Mouse (Mus musculus): ENCODE results near the gene Clcn5. TPM values are rescaled to one million over a fixed set of nuclear protein-coding genes. Genes with fewer than 3 reads are reported as not detected.

Gene Clcn5
- total RNA-seq, 2 experiments from 2014 or later, result 8.6 to 8.8 TPM

DNA sequence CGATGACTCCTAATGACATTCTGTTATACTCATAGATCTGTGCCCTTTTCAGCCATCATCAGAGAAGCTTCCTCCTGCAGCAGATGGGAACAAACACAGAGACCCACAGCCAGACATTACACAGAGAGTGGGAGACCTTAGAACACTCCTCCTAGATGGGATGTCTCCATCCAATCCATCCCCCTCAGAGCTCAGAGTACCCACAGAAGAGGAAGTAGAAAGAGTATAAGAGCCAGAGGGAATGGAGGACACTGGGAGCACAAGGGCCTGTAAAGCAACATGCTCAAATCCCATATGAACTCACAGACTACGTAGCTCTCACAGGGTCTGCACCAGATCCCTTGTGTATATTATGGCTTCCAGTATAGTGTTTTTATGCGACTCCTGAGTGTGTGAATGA lies 115.6 kb downstream of the Clcn5 start:
- no peak for DNase-seq (ENCODE audit: low spot score in 2 of 2)

DNA sequence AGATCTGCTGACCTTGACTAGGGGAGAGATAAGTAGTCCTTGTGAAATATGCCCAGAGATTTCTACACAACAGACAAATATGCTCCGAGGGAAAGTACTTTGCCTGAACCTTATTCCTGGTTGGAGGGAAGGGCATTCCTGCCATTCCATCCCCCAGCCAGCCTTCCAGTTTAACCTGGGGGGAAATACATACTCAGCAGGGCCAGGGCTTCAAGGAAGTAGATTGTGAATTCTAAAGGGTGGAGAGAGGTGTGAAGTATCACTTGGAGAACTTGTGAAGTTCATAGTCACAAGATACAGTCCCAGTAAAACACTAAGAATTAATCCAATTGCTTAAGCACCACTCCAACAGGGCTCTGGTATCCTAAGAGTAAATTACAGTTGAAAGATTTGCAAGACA lies 121.3 kb downstream of the Clcn5 start:
- no peak for DNase-seq (ENCODE audit: low spot score in 2 of 2)

DNA sequence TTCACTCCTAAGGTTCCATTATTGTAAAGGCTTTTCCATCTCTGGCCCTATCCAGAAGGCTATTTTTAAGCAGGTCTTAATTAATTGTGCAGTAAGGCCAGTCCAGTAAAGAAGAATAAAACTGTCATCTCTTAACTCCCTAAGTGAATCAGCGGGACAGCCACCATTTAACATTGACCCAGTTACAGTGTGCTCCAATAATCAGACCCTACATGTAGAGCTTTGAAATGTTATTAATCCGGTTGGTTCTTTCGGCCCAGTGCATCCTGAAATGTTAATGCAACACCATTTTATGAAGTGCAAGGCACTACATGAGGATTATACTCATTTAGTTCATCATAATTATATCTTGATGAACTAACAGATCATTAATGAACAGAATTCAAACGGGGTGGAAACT lies 128.3 kb downstream of the Clcn5 start:
- DNase-seq (ENCODE audit: low spot score in 2 of 2), result no peak

DNA sequence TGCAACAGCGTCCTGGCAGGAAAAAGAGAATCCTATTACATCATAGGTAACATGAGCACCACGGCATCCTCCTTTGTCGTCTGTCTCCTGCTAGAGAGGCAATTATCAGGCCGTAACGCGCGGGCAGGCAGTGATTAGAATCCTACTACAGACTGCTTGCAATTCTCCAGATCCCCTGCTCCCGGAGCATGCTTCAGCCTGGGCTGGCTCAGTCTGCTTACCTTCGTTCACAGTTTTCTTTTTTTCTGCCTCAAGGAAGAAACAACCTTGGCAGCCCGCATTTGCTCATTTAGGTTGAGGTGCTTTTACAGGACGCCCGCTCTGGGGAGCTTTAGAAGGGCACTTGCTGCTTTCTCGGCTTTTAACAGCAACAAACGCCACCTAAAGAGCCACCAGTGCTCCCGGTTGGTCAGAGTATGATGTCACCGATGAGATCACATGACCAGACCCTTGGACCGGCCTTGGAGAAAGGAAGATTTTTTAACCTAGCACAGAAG lies 130.8 kb downstream of the Clcn5 start:
- DNase-seq (ENCODE audit: low spot score in 2 of 2), result peak; percentile 16 to 32

DNA sequence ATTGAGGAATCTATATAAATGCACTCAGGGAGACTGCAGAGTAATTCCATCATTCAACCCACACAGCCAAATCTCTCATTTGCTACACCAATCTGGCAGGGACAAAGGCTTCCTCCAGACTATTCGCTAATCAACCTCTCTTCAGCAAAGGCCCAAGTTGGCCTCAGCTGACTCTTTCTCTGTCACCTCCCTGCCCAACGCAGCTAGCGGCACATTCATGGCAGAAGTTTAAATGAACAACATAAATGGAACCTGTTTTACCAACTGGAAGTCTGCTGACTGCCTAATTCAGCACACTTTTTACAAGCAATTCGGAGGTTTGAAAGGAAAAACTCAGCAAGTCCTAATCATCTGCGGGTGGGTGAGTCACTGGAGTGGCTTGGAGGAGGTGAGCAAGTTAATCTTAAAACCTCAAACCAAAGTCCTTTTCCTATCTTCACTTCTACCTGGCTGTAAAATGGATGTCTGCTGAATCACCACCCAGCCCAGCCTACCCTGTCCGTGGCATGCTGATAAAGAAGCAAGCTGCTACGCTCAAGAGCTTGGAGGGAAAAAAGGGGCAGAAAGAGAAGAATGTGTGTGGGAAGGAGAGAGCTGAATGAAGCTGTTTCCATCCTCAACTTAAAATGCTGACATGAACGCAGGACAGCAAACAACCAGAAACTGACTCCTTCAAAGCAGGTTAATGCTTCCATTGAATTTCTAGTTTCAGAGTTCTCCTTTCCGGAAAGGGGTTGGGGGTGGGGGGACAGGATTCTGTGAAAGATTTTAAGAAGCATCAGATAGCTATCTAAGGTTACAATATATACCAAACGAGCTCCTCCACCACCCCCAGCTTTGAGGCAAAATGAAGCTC lies 131.5 kb downstream of the Clcn5 start:
- peak; percentile 1 to 8 for DNase-seq (ENCODE audit: low spot score in 2 of 2)

DNA sequence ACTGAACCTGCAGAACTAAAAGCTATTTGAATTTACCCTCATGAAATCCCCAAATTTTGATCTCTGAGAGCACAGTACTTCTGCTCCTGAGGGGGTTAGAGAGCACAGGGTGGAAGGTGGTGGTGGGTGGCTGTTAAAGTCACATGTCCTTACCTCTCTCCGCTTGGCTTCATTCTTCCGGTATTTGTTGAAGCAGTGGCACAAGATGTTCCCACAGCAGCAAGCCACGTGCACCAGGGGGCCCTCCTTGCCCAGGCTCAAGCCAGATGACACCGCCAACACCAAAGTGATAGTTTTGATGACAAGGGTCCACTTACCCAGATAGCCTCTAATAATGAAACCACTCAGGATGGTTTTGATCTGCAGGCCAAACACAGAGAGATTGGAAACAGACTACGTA lies 149.0 kb downstream of the Clcn5 start:
- no peak for DNase-seq (ENCODE audit: low spot score in 2 of 2)

DNA sequence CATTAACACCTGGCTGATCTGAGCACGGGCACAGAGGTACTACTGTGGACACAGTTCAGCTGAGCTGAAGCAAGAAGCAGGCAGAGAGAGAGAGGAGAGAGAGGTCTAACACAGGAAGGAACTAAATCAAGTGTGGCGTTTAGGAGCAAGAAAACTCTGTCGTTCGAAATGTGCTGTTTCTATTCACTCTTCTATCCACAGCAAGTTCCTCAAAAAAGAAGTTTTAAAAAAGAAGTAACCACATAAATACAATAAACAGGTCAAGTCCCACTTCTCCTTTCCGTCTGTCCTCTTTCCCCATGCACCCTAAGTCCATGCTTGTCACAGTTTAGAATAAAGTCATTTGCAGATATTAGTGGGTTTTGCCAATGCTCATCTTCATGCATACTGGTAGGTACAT lies 150.4 kb downstream of the Clcn5 start:
- DNase-seq (ENCODE audit: low spot score in 2 of 2), result no peak

DNA sequence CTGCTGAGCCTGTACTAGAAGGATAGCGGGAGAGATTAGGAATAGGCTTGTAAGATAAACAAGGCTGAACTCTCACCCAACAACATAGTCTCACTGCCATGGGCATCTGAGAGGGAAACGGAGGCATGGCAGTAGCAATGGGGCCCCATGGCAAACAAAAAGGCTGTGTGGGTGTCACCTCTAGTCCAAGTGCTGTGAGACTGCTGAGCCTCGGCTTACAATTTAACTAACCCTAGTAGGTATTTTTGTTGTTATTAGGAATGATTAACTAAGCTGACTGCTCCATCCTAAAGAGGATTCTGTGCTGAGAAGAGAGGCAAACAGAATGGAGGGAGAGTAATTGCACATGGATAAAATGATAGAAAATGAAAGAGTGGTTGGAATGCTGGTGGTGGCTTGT lies 161.2 kb downstream of the Clcn5 start:
- DNase-seq (ENCODE audit: low spot score in 2 of 2), result no peak

DNA sequence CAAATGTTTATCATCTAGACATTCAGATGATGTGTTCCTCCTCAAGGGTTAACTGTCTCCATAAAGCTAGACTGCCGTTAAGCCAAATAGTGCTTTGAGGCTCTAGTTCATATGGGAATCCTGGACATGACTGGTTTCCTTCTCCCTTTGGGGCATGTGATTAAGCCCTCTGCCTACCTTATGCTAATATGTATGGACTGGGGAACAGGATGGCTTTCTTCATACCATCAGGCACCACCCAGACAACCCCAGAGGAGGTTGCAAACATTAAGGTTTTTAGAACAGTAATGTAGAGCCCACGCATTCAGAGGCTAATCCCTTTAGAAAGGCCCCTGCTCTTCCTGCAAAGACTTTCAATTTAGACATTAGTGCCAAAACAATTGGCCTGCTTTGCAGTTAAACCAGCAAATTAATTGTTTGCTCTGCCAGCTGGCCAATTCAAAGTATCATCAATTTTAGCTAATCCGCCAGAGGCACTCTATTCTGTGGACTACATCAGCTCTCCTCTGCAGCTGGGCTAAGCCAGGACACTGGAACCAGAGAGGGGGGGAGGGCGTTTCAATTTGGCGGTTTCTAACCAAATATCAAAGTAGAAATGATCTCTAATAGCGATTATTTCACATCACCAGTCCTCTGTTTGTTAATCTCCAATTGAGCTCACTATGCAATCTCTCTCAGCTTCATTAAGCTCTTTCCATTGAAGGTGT lies 163.0 kb downstream of the Clcn5 start:
- DNase-seq (ENCODE audit: low spot score in 2 of 2), result no peak

DNA sequence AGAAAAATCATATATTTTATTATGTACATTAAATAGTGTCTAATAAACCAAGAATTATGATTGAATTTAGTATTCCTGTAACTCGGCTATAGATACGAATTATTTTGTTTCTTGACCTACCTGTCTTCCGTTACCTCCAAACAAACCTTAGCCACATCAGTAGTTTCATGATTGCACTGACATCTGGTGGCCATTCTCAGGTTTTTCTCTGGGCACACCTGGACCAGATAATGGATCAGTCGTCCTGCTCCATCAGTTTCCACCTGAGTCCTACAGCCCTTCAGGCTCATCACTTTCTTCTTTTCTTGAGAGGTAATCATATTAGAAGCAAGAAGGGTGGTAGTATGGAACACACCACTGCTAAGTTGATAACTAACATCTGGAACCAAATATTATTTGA lies 169.0 kb downstream of the Clcn5 start:
- DNase-seq (ENCODE audit: low spot score in 2 of 2), result no peak

DNA sequence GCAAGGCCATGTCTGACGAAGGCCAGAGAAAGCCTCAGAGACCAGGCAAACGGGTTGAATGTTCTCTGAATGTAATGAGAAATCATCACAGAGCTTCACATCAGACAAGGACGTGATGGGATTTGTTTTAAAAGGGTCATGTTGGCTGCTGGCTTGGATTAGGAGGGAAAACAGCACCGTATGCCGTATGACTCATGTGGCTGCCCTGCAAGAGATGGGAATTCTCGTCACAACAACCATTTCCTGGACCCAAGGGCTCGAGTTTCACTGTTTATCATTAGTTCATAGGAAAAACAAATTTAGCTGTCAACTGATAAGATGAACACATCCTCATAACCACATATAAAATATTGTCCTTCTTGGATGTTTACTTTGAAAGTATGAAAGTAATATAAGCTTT lies 173.0 kb downstream of the Clcn5 start:
- no peak for DNase-seq (ENCODE audit: low spot score in 2 of 2)

DNA sequence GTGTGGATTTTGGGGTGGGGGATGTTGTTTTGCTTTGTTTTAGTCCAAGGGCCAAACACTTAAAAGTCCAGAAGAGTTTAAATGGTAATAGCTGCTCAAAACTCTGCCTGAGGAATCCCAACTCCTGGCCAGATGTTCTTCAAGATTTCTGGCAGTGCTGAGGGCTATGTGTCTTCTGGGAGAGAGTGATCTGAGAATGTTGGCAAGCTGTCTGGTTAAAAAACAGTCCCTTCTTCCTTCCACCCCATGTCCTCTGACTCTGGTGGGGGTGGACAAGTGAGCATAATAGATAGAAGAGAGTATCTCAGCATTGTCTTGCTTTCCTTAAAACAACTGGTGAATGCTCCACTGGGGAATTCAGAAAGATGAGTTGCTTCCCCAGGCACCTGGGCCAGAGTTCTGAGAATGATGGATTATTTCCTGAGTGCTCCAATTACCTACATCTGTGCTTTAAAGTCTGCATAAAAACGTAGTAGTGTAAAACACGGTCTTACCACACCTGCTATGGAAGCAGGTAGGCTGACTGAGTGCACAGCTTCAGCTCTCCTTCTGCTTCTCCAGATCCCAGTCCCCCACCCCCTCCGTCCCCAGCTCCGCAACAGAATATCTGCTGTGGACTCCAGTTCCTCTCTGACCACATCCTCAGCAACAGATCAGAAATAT lies 197.4 kb downstream of the Clcn5 start:
- no peak for DNase-seq (ENCODE audit: low spot score in 2 of 2)

DNA sequence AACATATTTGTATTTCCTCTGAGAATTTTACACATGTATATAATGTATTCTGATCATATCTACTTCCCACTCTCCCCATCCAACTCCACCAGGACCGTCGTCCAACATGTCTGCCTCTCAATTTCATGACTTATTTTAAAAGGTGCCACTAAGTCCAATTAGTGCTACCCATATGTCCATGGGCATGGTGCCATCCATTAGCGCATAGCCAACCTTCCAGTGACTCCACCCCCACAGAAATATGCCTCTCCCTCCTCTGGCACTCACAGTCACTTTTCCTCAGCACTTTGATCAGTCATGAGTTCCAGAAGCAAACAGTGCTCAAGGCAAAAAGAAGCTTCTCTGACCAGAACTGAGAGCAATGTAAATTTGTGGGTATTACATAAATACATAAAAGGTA lies 204.3 kb downstream of the Clcn5 start:
- no peak for DNase-seq (ENCODE audit: low spot score in 2 of 2)

Small RNA genes lying within 50 kb of the gene (microRNA-seq; reads per million reads assigned to microRNA genes)
- gene Mir188 (188 to 292 reads per million in 2 experiments), gene Mir362 (16.3 to 16.7 reads per million in 2 experiments), gene Mir500 (82.0 to 124 reads per million in 2 experiments), gene Mir501 (379 to 423 reads per million in 2 experiments), gene Mir532 (672 to 764 reads per million in 2 experiments)

Other genes starting within 250 kb of the Clcn5 start
- gene Usp27x, start 56.5 kb upstream of the Clcn5 start, total RNA-seq (2021), result 10 to 100 TPM; 16.5 to 18.8 TPM

Measured in left cerebral cortex, adult 18-20 months (tissue).